Mouse (Mus musculus) G1E (cell line): ENCODE results near the gene Ccnd1.

ENCODE experiments used
- CTCF ChIP-seq: IDR thresholded peaks from 2 replicates; pipeline ENCODE4 v1.5.1; 2012; ENCODE audit warnings: low read depth, low read length, inconsistent platforms, mixed read lengths
- GATA1 ChIP-seq: IDR thresholded peaks from 2 replicates; pipeline ENCODE4 v1.6.1; 2012; ENCODE audit warnings: borderline replicate concordance, low read length, inconsistent platforms, mixed read lengths
- POLR2AphosphoS5 ChIP-seq: IDR thresholded peaks from 2 replicates; pipeline ENCODE4 v1.6.1; 2012; ENCODE audit warnings: low read depth, low read length, inconsistent platforms; ENCODE audit not compliant: insufficient replicate concordance
- TAL1 ChIP-seq: conservative IDR thresholded peaks from 2 replicates; pipeline ENCODE4 v1.6.1; 2012; ENCODE audit warnings: low read depth, low read length, inconsistent platforms, mixed read lengths

DNA sequence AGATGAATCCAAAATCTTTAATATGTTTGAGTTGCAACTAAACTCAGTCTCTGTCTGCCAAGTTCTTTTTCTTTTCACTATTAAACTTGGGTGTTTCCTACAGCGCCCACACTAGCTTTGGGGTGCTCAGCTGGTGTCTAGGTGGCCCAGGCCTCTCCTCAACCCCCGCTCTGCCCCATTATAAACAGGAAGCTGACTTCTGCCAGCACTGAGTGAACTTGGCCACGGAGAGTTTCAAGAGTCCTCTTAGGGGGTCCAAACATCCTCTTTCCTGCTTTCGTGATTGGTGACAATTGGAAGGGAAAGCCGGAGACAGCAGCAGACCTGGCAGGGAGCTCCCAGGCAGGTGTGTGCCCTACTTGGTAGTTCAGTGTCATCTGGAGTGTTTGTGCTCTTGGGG, 40.1 kb upstream of the Ccnd1 start:
- TF ChIP-seq GATA1 (no peak), CTCF (no peak), POLR2AphosphoS5 (no peak), TAL1 (no peak)
